Mouse (Mus musculus) cerebellum, adult 2 months (tissue): ENCODE measurements at regions not wholly inside any gene's neighbourhood (a gene's known extent, or its start where the extent isn't known, plus 50 kb on each side); places are given as distances from the start of the nearest gene placed in this dataset.

Source experiments
- CTCF ChIP-seq: fragments of 200-500 bp; IDR thresholded peaks from 2 replicates; pipeline ENCODE4 v1.5.1; 2011; ENCODE audit warnings: low read depth, mild to moderate bottlenecking, control low read depth, low read length, moderate library complexity, borderline replicate concordance; ENCODE audit not compliant: insufficient read depth
- POLR2A ChIP-seq: fragments of 200-500 bp; IDR thresholded peaks from 2 replicates; pipeline ENCODE4 v1.6.1; 2011; ENCODE audit warnings: low read length, control low read depth, borderline replicate concordance; ENCODE audit not compliant: insufficient read depth

GRCm38 (mm10) chr13:91370886-91371595 lies 89.0 kb upstream of the Ssbp2 start:
- TF ChIP-seq CTCF: no peak
- no peak for TF ChIP-seq POLR2A
